Mouse (Mus musculus) E14TG2a.4 (cell line): ENCODE measurements at regions not wholly inside any gene's neighbourhood (a gene's known extent, or its start where the extent isn't known, plus 50 kb on each side); places are given as distances from the start of the nearest gene placed in this dataset.

Source experiments
- H3K27me3 ChIP-seq: 2 replicates; pipeline ENCODE4 v1.6.1; 2014; ENCODE audit warnings: low read length, control low read depth; ENCODE audit not compliant: insufficient read depth
- H3K36me3 ChIP-seq: 2 replicates; pipeline ENCODE4 v1.6.1; 2014; ENCODE audit warnings: low read length, control low read depth; ENCODE audit not compliant: insufficient read depth
- H3K4me1 ChIP-seq: replicated peaks from 2 replicates; pipeline ENCODE4 v1.6.1; 2014; ENCODE audit warnings: low read depth, low read length, control low read depth
- H3K4me3 ChIP-seq: replicated peaks from 2 replicates; pipeline ENCODE4 v1.5.1; 2014; ENCODE audit warnings: mild to moderate bottlenecking, low read length
- H3K9me3 ChIP-seq: 2 replicates; pipeline ENCODE4 v1.6.1; 2014; ENCODE audit warnings: low read length, control low read depth
- CTCF ChIP-seq: conservative IDR thresholded peaks from 2 replicates; pipeline ENCODE4 v1.5.1; 2014; ENCODE audit warnings: low read length
- NANOG ChIP-seq: IDR thresholded peaks from 2 replicates; pipeline ENCODE4 v1.6.1; 2014; ENCODE audit warnings: borderline replicate concordance, low read length, mixed read lengths
- POU5F1 ChIP-seq: IDR thresholded peaks from 2 replicates; pipeline ENCODE4 v1.6.1; 2014; ENCODE audit warnings: low read length, borderline replicate concordance

DNA sequence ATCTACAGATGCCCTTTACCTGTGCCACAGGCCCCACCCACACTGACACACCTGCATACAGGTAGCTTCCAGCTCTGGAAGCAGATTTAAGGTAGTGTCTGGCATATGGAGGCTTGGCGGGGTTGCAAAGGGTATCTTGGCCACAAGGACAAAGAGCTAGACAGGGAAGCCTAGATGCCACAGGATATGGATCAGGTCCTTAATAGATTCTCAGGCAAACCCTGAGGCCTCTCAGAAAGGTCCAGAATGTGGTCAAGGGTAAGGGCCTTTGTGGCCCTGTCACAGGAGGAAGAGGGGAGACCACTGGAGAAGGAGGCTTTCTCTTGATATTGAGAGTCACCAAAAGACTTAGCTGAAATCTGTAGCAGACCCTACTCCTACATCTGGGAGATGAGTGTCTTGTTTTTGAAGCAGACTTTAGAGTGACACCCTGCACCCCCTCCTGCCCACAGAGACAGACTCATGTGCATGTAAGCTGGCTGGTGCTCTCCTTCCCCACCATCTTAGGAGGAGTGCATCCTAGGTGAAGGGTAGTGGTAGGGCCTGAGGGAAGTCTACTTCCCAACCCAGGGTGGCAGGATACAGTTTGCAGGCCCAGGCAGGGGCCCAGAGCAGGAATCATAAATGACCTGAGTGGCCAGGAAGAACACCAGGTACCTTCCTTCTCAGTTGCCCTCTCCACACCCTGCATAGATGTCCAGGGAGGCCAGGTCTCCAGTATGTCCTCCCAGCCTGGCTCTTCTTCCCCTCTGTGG, 150.8 kb upstream of the Syt13 start:
- Histone ChIP-seq H3K9me3 (no peaks in the 10 kb centered on the region), H3K36me3 (no peaks in the 10 kb centered on the region), H3K4me3 (no peak overlapping the region), H3K27me3 (peaks cover 12% of the 10 kb centered on the region), H3K4me1 (0 out of 2 replicates have a peak, but pooled peaks cover 3% of the 10 kb centered on the region)
- TF ChIP-seq CTCF (no peak), POU5F1 (no peak), NANOG (no peak)

- Histone ChIP-seq H3K9me3 (no peaks in the 10 kb centered on the region), H3K27me3 (peaks cover 17% of the 10 kb centered on the region), H3K4me1 (no peaks in the 10 kb centered on the region), H3K36me3 (no peaks in the 10 kb centered on the region), H3K4me3 (no peak overlapping the region)
- no peak for TF ChIP-seq CTCF
- TF ChIP-seq NANOG: no peak
- TF ChIP-seq POU5F1: no peak
Observed at GRCm38 (mm10) chr2:92767476-92768005, 147.4 kb upstream of the Syt13 start.

- peaks cover 17% of the 10 kb centered on the region for H3K27me3 ChIP-seq
- no peaks in the 10 kb centered on the region for H3K36me3 ChIP-seq
- TF ChIP-seq CTCF (no peak), NANOG (no peak), POU5F1 (no peak)
- H3K9me3 ChIP-seq: no peaks in the 10 kb centered on the region
- H3K4me3 ChIP-seq: no peak overlapping the region
- no peaks in the 10 kb centered on the region for H3K4me1 ChIP-seq
Observed at GRCm38 (mm10) chr2:92768088-92768487, 146.8 kb upstream of the Syt13 start.

GRCm38 (mm10) chr2:92769061-92769460, 145.8 kb upstream of the Syt13 start:
- no peak overlapping the region for H3K4me3 ChIP-seq

DNA sequence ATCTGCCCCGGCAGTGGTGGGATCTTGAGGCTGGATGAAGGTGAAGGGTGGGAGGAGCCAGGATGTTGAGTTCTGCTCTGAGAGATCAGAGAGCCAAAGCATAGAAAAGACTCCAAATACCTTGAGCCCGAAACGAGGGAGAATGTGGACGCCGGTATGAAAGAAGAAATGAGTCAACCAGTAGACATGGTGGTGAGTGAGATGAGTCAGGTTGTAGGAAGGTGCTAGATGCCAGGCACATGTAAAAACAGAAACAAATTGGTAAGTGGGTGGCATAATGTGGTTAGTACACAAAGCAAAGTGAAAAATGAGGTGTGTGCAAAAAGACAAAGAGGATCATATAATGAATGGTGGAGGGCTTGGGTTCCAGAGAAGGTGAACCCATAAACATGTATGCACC, 144.8 kb upstream of the Syt13 start:
- Histone ChIP-seq H3K4me1 (no peaks in the 10 kb centered on the region), H3K27me3 (peaks cover 17% of the 10 kb centered on the region), H3K36me3 (no peaks in the 10 kb centered on the region), H3K9me3 (no peaks in the 10 kb centered on the region), H3K4me3 (no peak overlapping the region)
- TF ChIP-seq POU5F1 (no peak), CTCF (no peak), NANOG (no peak)

More at GRCm38 (mm10) chr2:92769061-92769460, 145.8 kb upstream of the Syt13 start:
- Histone ChIP-seq H3K36me3 (no peaks in the 10 kb centered on the region), H3K27me3 (peaks cover 17% of the 10 kb centered on the region), H3K9me3 (no peaks in the 10 kb centered on the region), H3K4me1 (no peaks in the 10 kb centered on the region)
- TF ChIP-seq POU5F1: no peak
- TF ChIP-seq CTCF: no peak
- no peak for TF ChIP-seq NANOG

- Histone ChIP-seq H3K4me1 (no peaks in the 10 kb centered on the region), H3K36me3 (no peaks in the 10 kb centered on the region), H3K4me3 (no peak overlapping the region), H3K9me3 (no peaks in the 10 kb centered on the region), H3K27me3 (peaks cover 9% of the 10 kb centered on the region; the same call in 1 of the 2 replicates)
- TF ChIP-seq POU5F1 (no peak), NANOG (no peak), CTCF (no peak)
Observed at GRCm38 (mm10) chr2:92772623-92773022, 142.3 kb upstream of the Syt13 start.

DNA sequence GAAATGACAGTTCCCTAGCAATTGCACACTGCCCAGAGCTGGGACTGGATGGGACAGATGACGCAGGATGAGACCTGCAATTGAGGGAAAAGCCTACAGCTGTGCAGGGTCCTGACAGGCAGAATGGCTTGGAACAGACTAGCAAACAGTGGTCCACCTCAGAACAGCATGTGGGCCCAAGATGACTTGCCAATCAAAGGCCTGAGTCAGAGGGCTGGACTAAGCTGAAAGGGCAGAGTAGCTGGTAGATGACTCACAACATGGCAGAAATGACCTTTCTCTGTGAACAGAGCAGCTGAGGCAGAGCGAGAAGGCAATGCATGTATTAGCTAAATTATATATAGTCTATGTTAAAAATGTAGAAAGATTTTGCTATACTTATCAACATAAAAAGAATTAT, 138.4 kb upstream of the Syt13 start:
- no peak for TF ChIP-seq CTCF
- no peak for TF ChIP-seq NANOG

DNA sequence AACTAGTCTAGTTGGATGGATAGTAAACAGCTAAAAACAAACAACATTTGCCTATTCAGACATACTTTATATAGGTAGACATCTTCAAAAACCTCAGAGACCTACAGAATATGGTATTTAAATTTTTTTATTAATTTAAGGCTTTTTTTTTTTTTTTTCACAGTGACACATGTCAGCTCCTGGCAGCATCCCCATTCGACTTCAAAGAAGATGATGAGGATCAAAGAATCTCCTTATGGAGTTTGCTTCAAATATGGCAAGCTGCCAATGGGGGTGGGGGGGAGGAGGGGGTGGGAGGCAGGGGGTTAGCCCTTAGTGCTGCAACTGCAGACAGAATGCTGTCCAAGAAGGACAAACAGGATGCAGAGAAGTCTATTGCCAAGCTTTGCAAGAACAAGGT, 135.8 kb upstream of the Syt13 start:
- H3K27me3 ChIP-seq: no peaks in the 10 kb centered on the region
- no peak overlapping the region for H3K4me3 ChIP-seq
- H3K36me3 ChIP-seq: no peaks in the 10 kb centered on the region
- TF ChIP-seq POU5F1 (no peak), CTCF (no peak)
- no peaks in the 10 kb centered on the region for H3K9me3 ChIP-seq
- no peaks in the 10 kb centered on the region for H3K4me1 ChIP-seq

More for the DNA sequence above, 138.4 kb upstream of the Syt13 start:
- H3K36me3 ChIP-seq: no peaks in the 10 kb centered on the region
- no peak overlapping the region for H3K4me3 ChIP-seq
- H3K27me3 ChIP-seq: 0 out of 2 replicates have a peak, but pooled peaks cover 1% of the 10 kb centered on the region
- H3K4me1 ChIP-seq: no peaks in the 10 kb centered on the region
- no peaks in the 10 kb centered on the region for H3K9me3 ChIP-seq

DNA sequence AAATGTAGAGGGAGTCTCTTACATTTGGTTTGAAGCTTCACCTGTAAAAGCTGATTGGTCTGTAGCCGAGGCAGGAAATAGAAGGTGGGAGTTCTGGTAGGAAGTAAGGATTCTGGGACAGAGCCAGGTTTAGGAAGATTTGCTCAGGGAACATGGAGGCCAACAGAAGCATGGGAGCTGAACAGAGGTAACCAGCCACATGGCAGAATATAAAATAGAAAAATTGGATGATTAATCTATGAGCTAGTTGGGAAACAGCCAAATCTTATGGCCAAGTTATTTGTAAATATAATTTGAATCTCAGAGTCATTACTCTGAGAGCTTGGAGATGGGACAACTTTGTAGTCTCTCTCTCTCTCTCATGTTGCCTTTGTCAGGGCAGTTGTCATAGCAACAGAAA, 134.9 kb upstream of the Syt13 start:
- H3K4me1 ChIP-seq: no peaks in the 10 kb centered on the region
- H3K4me3 ChIP-seq: no peak overlapping the region
- no peaks in the 10 kb centered on the region for H3K27me3 ChIP-seq
- TF ChIP-seq CTCF: no peak
- no peak for TF ChIP-seq POU5F1
- no peak for TF ChIP-seq NANOG
- H3K9me3 ChIP-seq: no peaks in the 10 kb centered on the region
- no peaks in the 10 kb centered on the region for H3K36me3 ChIP-seq
